Mouse (Mus musculus) adrenal gland, postnatal 36 days (tissue): ENCODE measurements around the gene Rflna. TPM values are rescaled to one million over a fixed set of nuclear protein-coding genes. Genes with fewer than 3 reads are reported as not detected.

Source experiments
- DNase-seq, 2 experiments: peaks; one replicate each; pipeline ENCODE4 v3.0.0; 2021; ENCODE audit warnings: mixed read lengths in 1 of 2
- total RNA-seq, 2 experiments: library from RNA; stranded (reverse); gene quantifications; 2 replicates each; pipeline ENCODE4 v1.2.3; 2021

The Rflna gene
- total RNA-seq, 2 experiments from 2014 or later: 3.2 to 7.7 TPM

GRCm38 (mm10) chr5:125052603-125053488 lies 49.8 kb downstream of the Rflna start:
- DNase-seq: peak; percentile 90 to 91

DNA sequence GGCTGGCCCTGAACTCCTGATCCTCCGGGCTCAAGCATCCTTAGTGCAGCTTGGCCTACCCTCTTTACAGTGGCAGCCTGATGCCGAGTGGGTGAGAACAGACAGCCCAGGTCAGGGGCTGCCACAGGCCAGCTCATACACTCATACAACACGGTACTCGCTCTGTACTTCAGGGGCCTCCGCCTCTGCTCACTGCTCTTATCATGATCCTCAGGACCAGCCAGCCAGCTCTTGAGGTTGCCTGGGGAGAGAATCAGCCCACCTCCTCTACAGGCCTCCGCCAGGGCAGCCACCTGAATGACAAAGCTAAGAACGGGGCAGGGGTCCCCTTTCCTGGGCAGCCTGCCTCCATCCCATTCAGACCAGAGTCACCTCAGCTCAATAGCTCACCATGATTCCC lies 50.6 kb downstream of the Rflna start:
- no peak for DNase-seq

DNA sequence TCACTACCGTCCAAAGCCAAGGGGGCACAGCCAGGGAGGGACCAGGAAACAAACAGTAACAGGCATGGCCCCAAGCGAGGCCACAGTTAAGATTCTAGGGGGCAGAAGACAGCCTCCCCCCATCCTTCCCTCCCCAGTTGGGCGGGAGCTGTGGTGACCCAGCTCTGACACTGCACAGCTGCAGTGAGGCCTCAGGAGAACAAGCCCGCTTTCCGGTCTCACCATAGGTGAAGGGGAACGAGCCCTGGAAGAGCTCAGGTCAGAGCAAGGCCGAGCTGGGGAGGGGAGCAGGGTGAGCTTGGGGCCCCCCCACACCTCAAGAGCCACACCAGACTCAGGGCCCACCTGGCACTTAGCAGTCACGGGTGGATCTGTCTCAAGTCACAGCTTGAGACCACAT lies 52.9 kb downstream of the Rflna start:
- DNase-seq: no peak

DNA sequence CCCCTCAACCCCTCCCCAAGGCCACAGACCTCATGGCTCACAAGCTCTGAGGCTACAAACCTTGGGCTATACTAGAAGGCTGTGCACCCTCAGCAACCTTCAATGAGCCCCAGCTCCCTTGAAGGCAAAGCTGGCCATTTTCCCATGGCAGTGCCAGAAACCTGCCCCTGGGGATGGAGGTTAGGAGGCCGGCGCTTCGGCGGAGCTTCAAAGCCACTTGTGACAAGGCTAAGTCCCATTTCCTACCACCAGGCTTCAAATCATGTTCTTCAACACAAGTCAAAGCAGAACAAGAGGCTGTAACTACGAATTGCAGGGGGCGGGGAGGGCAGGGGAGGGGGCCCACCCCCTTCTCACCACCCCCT lies 53.3 kb downstream of the Rflna start:
- DNase-seq: peak; percentile 69 to 76

DNA sequence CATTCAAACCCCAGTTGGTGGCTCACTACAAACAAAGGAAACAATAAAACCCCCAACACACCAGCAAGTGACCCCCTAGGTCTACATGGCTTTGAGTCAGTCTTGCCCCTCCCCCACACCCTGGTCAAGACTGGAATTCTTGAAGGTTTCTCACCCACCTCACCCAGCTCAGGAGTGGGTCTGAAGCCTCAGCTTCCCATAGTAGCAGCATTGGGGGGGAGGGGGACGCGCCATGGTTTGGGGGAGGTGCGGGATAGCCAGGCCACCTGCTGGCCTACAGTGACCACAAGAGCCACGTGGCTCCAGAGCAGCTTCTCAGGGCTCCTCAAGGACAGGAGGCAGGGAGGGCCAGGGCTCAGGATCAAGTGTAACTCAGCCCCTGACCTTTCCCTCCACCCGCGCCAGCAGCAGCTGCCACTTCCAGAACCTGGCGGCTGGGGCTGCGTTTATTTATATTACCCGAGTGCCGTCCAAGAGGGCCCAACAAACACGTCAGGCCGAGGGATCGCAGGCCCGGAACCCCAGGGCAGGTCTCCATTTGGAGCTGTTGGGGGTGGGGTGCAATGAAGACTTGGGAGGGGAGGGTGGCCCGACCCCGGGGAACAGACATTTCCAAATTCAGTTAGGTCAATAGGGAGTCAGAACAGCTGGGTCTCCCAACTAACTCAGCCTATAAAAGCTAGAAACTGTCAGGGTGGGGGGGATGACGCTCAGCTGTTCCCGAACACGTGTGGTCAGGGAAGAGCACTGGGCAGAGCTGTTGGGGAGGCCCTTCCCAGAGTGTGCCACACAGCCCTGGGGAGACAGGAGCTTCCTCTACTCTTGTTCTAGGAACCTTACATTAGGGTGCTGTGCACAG lies 53.9 kb downstream of the Rflna start:
- peak; percentile 83 to 88 for DNase-seq

DNA sequence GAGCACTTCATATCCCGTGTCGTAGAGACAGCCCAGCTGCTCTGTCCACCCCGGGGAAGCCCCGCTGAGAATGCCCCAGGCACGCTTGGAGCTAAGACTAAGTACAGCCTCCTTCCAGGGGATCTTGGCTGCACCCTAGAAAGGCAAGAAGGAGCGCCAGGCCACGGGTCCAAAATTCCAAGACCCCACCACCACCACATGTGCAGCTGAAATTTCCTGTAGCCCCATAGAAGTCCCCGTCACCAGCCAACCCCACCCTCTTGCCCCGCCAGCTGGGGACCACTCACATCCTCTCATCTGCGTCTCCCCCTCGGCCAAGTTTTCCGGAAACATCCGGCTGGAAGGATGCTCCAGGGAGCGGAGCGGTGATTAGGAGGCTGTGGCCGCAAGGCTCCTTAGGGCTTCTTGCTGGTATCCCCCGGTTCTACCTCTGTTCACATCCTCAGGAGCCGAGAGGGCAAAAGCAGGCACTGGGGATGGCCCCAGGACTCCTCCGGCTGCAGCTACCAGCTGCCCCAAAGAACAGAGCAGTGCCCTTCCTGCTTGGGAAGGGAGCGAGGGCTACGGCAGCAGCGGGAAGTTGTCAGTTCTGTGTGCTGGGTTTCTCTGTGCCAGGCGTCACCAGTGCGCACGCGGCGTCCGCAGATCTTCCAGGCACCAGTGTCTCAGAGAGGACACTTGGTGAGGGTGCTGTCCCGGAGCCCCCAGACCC lies 54.7 kb downstream of the Rflna start:
- peak in 1 of 2 experiments; percentile 31 for DNase-seq

- DNase-seq: peak; percentile 86 to 90
These were observed 55.2 kb downstream of the Rflna start for GRCm38 (mm10) chr5:125058267-125058668.

Other genes starting within 250 kb of the Rflna start
- gene Ccdc92, start 140.8 kb upstream of the Rflna start, total RNA-seq: 1 to 10 TPM; 5.5 to 5.8 TPM
- 10 to 100 TPM; 55.2 to 58.6 TPM for gene Zfp664, start 140.5 kb upstream of the Rflna start, total RNA-seq
- 100 to 1,000 TPM; 217 to 310 TPM for gene Ncor2, start 176.0 kb downstream of the Rflna start, total RNA-seq